Mouse (Mus musculus): Measurements from ENCODE around the gene Zfp493. TPM values are rescaled to one million over a fixed set of nuclear protein-coding genes. Genes with fewer than 3 reads are reported as not detected.
"Not testable (repeated sequence)": the region's sequence is repeated elsewhere in the genome, so short reads cannot be mapped to it uniquely, and the experiment has no call there.

The Zfp493 gene
- polyA plus RNA-seq, 1 experiment from 2014 or later: 1.3 TPM

DNA sequence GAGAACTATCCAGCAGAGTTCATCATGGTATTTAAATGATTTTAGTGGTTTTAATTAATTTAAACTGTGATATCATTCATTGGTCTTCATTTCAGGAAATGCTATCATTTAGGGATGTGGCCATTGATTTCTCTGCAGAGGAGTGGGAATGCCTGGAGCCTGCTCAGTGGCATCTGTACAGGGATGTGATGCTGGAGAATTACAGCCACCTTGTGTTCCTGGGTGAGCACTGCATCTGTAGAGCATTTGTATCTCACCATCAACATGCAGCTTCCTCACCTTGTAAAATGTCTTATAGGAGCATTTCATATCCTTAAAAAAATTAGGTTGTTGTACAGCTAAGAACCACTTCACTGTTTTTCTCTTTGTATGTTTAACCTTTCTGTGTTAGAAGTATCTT, 53.6 kb downstream of the Zfp493 start:
- H3K4me2 ChIP-seq (ENCODE audit: low read depth, low read length); H3K27me3 ChIP-seq (ENCODE audit: control insufficient read depth, insufficient read depth, low read length); ATAC-seq (replicated peaks; ENCODE audit: extremely low read depth, insufficient read depth, low FRiP score); H3K4me3 ChIP-seq (ENCODE audit: low read length); H3K27ac ChIP-seq (ENCODE audit: low read length); H3K36me3 ChIP-seq (ENCODE audit: control insufficient read depth, insufficient read depth); H3K4me1 ChIP-seq (ENCODE audit: control insufficient read depth, insufficient read depth, low read length); H3K9me3 ChIP-seq (replicated peaks; ENCODE audit: control insufficient read depth, low read length); H3K9ac ChIP-seq (ENCODE audit: low read length): not testable (repeated sequence)

Other genes with a start within 250 kb of the Zfp493 start
- 7.1 and 7.3 TPM in 2 replicates for gene Zfp748, start 225.9 kb upstream of the Zfp493 start, polyA plus RNA-seq (2015; fragmentation: Nextera tagmentation; extraction: Ambion mirVana)
- 2.6 and 2.7 TPM in 2 replicates for gene Zfp729b, start 170.0 kb upstream of the Zfp493 start, polyA plus RNA-seq (2015; fragmentation: Nextera tagmentation; extraction: Ambion mirVana)
- not detected in 2 replicates for gene Gm49345, start 141.9 kb upstream of the Zfp493 start, polyA plus RNA-seq (2015; fragmentation: Nextera tagmentation; extraction: Ambion mirVana)
- 1.6 TPM in 2 replicates for gene Zfp729a, start 141.9 kb upstream of the Zfp493 start, polyA plus RNA-seq (2015; fragmentation: Nextera tagmentation; extraction: Ambion mirVana)
- 7.5 and 7.8 TPM in 2 replicates for gene Zfp738, start 92.6 kb upstream of the Zfp493 start, polyA plus RNA-seq (2015; fragmentation: Nextera tagmentation; extraction: Ambion mirVana)
- 3.5 and 4.0 TPM in 2 replicates for gene Zfp65, start 50.5 kb upstream of the Zfp493 start, polyA plus RNA-seq (2015; fragmentation: Nextera tagmentation; extraction: Ambion mirVana)
- 3.6 and 3.9 TPM in 2 replicates for gene Zfp85, start 24.5 kb upstream of the Zfp493 start, polyA plus RNA-seq (2015; fragmentation: Nextera tagmentation; extraction: Ambion mirVana)
- 4.4 and 4.5 TPM in 2 replicates for gene Zfp273, start 34.0 kb downstream of the Zfp493 start, polyA plus RNA-seq (2015; fragmentation: Nextera tagmentation; extraction: Ambion mirVana)
- gene Gm10037, start 51.4 kb downstream of the Zfp493 start, polyA plus RNA-seq (2015; fragmentation: Nextera tagmentation; extraction: Ambion mirVana): 1.2 and 1.7 TPM in 2 replicates
- not detected in 2 replicates for gene BC048507, start 83.6 kb downstream of the Zfp493 start, polyA plus RNA-seq (2015; fragmentation: Nextera tagmentation; extraction: Ambion mirVana)